Mouse (Mus musculus): ENCODE results near the gene Fam160a1. TPM values are rescaled to one million over a fixed set of nuclear protein-coding genes. Genes with fewer than 3 reads are reported as not detected.

Gene Fam160a1
- total and polyA plus RNA-seq, 2 experiments from 2014 or later, result 0.45 to 1.2 TPM

GRCm38 (mm10) chr3:85777841-85778240 lies 39.2 kb downstream of the Fam160a1 start:
- TF ChIP-seq CTCF (IDR thresholded peaks at IDR 0.05; ENCODE audit: low read depth), result no peak
- H3K4me3 ChIP-seq (ENCODE audit: low read length), result no peak overlapping the region
- ATAC-seq, result no peak
- no peak overlapping the region for H3K27ac ChIP-seq
- no peak for DNase-seq (ENCODE audit: low spot score)
- no peaks in the 10 kb centered on the region for H3K9me3 ChIP-seq (ENCODE audit: low read length)
- H3K4me1 ChIP-seq (ENCODE audit: insufficient read depth, low read length), result no peaks in the 10 kb centered on the region
- H3K27me3 ChIP-seq (ENCODE audit: insufficient read depth, low read length), result no peaks in the 10 kb centered on the region
- no peaks in the 10 kb centered on the region for H3K36me3 ChIP-seq (ENCODE audit: insufficient read depth, low read length)
- WGBS, result 60% methylated on average over 2 of the region's 2 CpGs
- no peak overlapping the region for H3K4me2 ChIP-seq (ENCODE audit: low read depth, low read length)
- H3K9ac ChIP-seq (replicated peaks; ENCODE audit: low read length), result no peak overlapping the region

DNA sequence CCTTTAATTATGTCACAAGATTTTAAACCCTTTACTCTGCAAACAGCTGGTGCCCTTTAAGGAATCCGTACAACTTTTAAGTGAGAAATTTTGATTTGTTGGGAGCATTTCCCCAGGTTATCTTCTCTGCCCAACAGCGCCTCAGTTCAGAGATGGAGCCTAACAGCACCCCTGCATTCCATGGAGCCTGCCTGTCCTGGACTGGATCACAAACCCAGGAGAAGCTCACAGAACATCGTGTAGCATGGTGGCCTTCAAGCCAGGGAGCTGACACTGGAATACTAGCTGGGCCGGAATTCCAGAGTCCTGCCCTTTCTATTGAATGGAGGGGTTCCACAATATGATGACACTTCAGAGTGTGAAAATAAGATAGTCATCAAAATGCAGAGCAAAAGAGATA lies 39.7 kb downstream of the Fam160a1 start:
- no peaks in the 10 kb centered on the region for H3K9me3 ChIP-seq (ENCODE audit: low read length)
- TF ChIP-seq CTCF (IDR thresholded peaks at IDR 0.05; ENCODE audit: low read depth), result no peak
- DNase-seq (ENCODE audit: low spot score) (no peak), ATAC-seq (no peak)
- H3K27me3 ChIP-seq (ENCODE audit: insufficient read depth, low read length), result no peaks in the 10 kb centered on the region
- no peak overlapping the region for H3K4me2 ChIP-seq (ENCODE audit: low read depth, low read length)
- H3K4me3 ChIP-seq (ENCODE audit: low read length), result no peak overlapping the region
- H3K4me1 ChIP-seq (ENCODE audit: insufficient read depth, low read length), result no peaks in the 10 kb centered on the region
- H3K36me3 ChIP-seq (ENCODE audit: insufficient read depth, low read length), result no peaks in the 10 kb centered on the region
- H3K9ac ChIP-seq (replicated peaks; ENCODE audit: low read length), result no peak overlapping the region
- WGBS, result 88% methylated on average over 4 of the region's 4 CpGs
- H3K27ac ChIP-seq, result no peak overlapping the region

DNA sequence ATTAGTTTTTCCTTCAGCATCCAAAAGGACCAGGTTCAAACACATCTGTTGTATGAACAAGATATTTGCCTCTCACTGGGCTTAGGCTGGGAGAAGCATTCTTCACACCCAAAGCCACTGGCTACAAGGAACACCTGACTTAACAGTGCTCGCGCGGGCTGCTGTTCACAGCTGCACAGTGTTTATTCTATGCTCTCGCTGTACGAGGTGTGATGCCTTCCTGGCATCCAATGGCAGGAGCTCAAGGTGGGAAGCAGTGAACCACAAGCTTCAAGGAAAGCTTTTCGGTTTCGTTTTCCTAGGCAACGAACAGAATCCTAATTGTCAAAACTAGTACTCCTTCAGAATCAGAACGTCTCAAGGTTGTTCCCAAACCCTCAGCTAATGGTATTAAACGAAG lies 40.4 kb downstream of the Fam160a1 start:
- H3K4me2 ChIP-seq (ENCODE audit: low read depth, low read length), result no peak overlapping the region
- no peak overlapping the region for H3K27ac ChIP-seq
- H3K9me3 ChIP-seq (ENCODE audit: low read length), result no peaks in the 10 kb centered on the region
- H3K36me3 ChIP-seq (ENCODE audit: insufficient read depth, low read length), result no peaks in the 10 kb centered on the region
- H3K4me1 ChIP-seq (ENCODE audit: insufficient read depth, low read length), result no peaks in the 10 kb centered on the region
- no peak for TF ChIP-seq CTCF (IDR thresholded peaks at IDR 0.05; ENCODE audit: low read depth)
- ATAC-seq (no peak), DNase-seq (ENCODE audit: low spot score) (no peak)
- WGBS, result 74% methylated on average over 10 of the region's 10 CpGs
- no peaks in the 10 kb centered on the region for H3K27me3 ChIP-seq (ENCODE audit: insufficient read depth, low read length)
- no peak overlapping the region for H3K4me3 ChIP-seq (ENCODE audit: low read length)
- no peak overlapping the region for H3K9ac ChIP-seq (replicated peaks; ENCODE audit: low read length)

GRCm38 (mm10) chr3:85776126-85776525 lies 41.0 kb downstream of the Fam160a1 start:
- Histone ChIP-seq H3K9me3 (ENCODE audit: low read length) (no peaks in the 10 kb centered on the region), H3K9ac (replicated peaks; ENCODE audit: low read length) (no peak overlapping the region), H3K4me1 (ENCODE audit: insufficient read depth, low read length) (no peaks in the 10 kb centered on the region), H3K4me3 (ENCODE audit: low read length) (no peak overlapping the region), H3K36me3 (ENCODE audit: insufficient read depth, low read length) (no peaks in the 10 kb centered on the region), H3K27me3 (ENCODE audit: insufficient read depth, low read length) (no peaks in the 10 kb centered on the region), H3K27ac (no peak overlapping the region), H3K4me2 (ENCODE audit: low read depth, low read length) (no peak overlapping the region)
- ATAC-seq, result no peak
- DNase-seq (ENCODE audit: low spot score), result no peak
- no peak for TF ChIP-seq CTCF (IDR thresholded peaks at IDR 0.05; ENCODE audit: low read depth)
- 52% methylated on average over 6 of the region's 6 CpGs for WGBS

DNA sequence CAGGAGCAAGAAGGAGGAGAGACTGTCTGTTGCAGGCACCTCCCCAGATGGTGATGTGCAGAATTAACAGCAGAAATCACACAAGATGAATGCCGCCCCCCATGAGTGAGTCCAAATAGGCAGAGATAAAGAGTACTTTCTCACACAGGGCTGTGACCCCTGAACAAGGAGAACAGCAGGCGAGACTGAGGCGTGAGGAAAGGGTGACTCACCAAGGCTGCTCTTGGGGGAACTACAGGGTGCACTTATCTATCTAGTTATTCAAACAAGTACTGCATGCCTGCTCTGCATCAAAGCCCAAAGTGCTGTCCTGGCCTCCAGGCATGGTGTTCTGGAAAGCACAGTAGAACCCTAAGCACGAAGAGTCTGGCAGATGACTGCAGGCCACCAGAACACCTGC lies 43.2 kb downstream of the Fam160a1 start:
- 51% methylated on average over 4 of the region's 4 CpGs for WGBS
- no peak for TF ChIP-seq CTCF (IDR thresholded peaks at IDR 0.05; ENCODE audit: low read depth)
- Histone ChIP-seq H3K27ac (no peak overlapping the region), H3K27me3 (ENCODE audit: insufficient read depth, low read length) (no peaks in the 10 kb centered on the region), H3K4me3 (ENCODE audit: low read length) (no peak overlapping the region), H3K4me2 (ENCODE audit: low read depth, low read length) (no peak overlapping the region), H3K36me3 (ENCODE audit: insufficient read depth, low read length) (no peaks in the 10 kb centered on the region), H3K9ac (replicated peaks; ENCODE audit: low read length) (no peak overlapping the region), H3K4me1 (ENCODE audit: insufficient read depth, low read length) (no peaks in the 10 kb centered on the region), H3K9me3 (ENCODE audit: low read length) (no peaks in the 10 kb centered on the region)
- no peak for DNase-seq (ENCODE audit: low spot score)
- ATAC-seq, result no peak

DNA sequence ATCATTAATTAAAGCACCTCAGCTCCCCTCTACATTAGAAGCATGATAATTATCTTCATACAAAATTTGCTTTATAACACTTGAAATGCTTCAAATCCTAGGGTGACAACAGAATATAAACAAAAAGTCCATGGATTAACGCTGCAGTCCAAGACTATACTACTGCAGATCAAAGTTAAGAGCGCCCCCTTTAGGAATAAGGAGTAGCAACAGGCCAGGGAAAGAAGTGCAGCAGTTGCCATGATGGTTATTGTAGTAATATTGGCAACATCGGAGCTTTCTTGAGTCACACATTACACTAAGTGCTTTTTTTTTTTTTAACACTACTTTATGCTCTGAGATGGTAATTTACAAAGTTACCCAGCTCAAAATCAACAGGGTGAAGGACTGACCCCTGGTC lies 43.7 kb downstream of the Fam160a1 start:
- Histone ChIP-seq H3K27me3 (ENCODE audit: insufficient read depth, low read length) (no peaks in the 10 kb centered on the region), H3K4me1 (ENCODE audit: insufficient read depth, low read length) (no peaks in the 10 kb centered on the region), H3K4me2 (ENCODE audit: low read depth, low read length) (no peak overlapping the region), H3K27ac (no peak overlapping the region), H3K9me3 (ENCODE audit: low read length) (no peaks in the 10 kb centered on the region), H3K9ac (replicated peaks; ENCODE audit: low read length) (no peak overlapping the region), H3K4me3 (ENCODE audit: low read length) (no peak overlapping the region), H3K36me3 (ENCODE audit: insufficient read depth, low read length) (no peaks in the 10 kb centered on the region)
- peak; percentile 59 for TF ChIP-seq CTCF (IDR thresholded peaks at IDR 0.05; ENCODE audit: low read depth)
- DNase-seq (ENCODE audit: low spot score) (peak; percentile 65), ATAC-seq (no peak)
- 38% methylated on average over 3 of the region's 3 CpGs for WGBS

- Histone ChIP-seq H3K27me3 (ENCODE audit: insufficient read depth, low read length) (no peaks in the 10 kb centered on the region), H3K27ac (no peak overlapping the region), H3K9ac (replicated peaks; ENCODE audit: low read length) (no peak overlapping the region), H3K4me2 (ENCODE audit: low read depth, low read length) (no peak overlapping the region), H3K4me1 (ENCODE audit: insufficient read depth, low read length) (no peaks in the 10 kb centered on the region), H3K9me3 (ENCODE audit: low read length) (no peaks in the 10 kb centered on the region), H3K4me3 (ENCODE audit: low read length) (no peak overlapping the region), H3K36me3 (ENCODE audit: insufficient read depth, low read length) (no peaks in the 10 kb centered on the region)
- no peak for ATAC-seq
- DNase-seq (ENCODE audit: low spot score), result no peak
- no peak for TF ChIP-seq CTCF (IDR thresholded peaks at IDR 0.05; ENCODE audit: low read depth)
- 65% methylated on average over 7 of the region's 7 CpGs for WGBS
Observed at GRCm38 (mm10) chr3:85764937-85765337, 52.2 kb downstream of the Fam160a1 start.
